Mouse (Mus musculus): ENCODE measurements around the gene Olfr398. TPM values are rescaled to one million over a fixed set of nuclear protein-coding genes. Genes with fewer than 3 reads are reported as not detected.

The Olfr398 gene
- total RNA-seq (2015) (not detected in 2 replicates), total RNA-seq (2017) (not detected in 2 replicates)

DNA sequence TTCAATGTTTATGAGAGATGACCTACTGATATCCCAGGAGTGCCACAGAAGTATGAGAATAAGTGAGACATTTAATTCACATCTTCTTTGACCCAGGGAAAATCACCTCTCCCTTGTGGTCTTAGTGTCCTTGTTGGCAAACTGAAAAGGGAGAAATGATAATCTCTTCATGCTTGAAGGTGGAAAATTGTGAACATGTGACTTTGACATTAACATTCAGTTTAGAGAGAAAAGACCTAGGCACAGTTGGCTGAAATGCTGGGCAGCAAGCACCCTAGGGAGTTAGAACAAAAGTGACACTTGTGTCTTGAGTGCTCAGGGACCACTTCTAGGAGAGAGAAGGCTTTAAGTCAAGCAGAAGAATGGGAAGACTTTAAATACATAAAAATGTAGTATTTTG lies at the start of gene Olfr398:
Gene Olfr398 (minus strand): TSS at position 101 of the 400 bp plus-strand sequence.
- no peak for ATAC-seq (ENCODE audit: poor library complexity, severe bottlenecking)

DNA sequence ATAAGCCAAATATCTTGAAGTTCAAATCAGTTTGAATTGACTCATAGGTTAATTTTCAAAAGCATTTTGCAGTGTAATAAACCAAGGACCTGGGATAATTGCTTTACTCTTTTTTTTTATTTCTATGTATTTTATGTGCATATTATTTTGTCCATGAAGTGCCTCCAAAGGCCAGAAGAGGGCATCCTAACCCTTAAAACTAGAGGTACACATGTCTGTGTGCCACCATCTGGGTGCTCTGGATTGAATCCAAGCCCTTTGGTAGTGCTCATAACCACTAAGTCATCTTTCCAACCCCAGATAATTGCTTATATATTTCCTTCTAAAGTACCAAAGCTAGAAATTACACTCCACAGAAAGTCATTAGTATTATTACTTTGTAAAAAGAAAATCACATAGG lies 2.9 kb upstream of the Olfr398 start:
- no peak for ATAC-seq (ENCODE audit: poor library complexity, severe bottlenecking)

DNA sequence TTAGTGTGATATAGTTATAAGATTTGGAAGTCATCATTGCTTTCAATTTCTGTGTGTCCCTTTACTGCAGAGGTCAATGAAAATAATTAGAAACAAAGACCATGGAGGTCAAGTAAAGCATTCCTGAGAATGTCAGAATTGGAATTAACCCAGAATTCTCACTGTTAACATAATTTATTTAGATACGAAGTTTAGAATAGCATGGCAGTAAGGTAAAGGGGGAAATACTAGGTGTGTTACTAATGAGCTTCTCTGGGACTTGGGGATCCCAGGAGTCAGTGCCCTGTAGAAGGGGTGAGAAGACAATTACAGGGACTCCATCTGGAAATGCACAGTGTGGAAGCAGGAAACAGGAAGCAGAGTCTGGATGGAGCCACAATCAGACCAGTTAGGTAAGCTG lies 29.7 kb downstream of the Olfr398 start, which contains the start of gene Olfr397:
Gene Olfr397 (plus strand): TSS at position 301 of the 400 bp plus-strand sequence.
- no peak for ATAC-seq (ENCODE audit: poor library complexity, severe bottlenecking)

DNA sequence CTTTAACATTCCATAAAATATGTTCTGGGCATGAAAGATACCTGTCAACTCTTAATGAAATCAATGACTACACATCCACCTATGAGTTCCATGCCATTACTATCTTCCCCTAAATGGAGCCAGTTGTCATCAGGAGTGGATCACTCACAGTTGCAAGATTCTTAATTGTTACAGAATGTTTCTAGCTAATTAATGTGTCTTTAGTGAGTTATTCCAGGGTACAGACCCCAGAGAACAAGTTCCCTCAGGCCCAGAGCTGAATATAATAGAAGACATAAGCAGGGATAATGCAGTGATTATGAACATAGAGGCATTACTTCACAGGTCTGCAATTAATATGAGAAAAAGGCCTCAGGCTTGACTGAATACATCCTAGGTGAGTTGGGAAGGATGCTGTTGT lies 53.8 kb downstream of the Olfr398 start, which contains the start of gene Olfr23:
Gene Olfr23 (plus strand): TSS at position 301 of the 400 bp plus-strand sequence.
- no peak for ATAC-seq (ENCODE audit: poor library complexity, severe bottlenecking)

Other genes with a start within 250 kb of the Olfr398 start
- gene Olfr389, start 209.7 kb downstream of the Olfr398 start, total RNA-seq (2015): not detected in 2 replicates
- gene Olfr389, start 209.7 kb downstream of the Olfr398 start, total RNA-seq (2017): not detected in 2 replicates
- not detected in 2 replicates for gene Olfr390, start 207.4 kb downstream of the Olfr398 start, total RNA-seq (2015)
- gene Olfr390, start 207.4 kb downstream of the Olfr398 start, total RNA-seq (2017): 0.04 TPM in 1 of 2 replicates, not detected in the other
- not detected in 2 replicates for gene Olfr391-ps, start 187.4 kb downstream of the Olfr398 start, total RNA-seq (2015)
- not detected in 2 replicates for gene Olfr391-ps, start 187.4 kb downstream of the Olfr398 start, total RNA-seq (2017)
- gene Olfr392, start 173.4 kb downstream of the Olfr398 start, total RNA-seq (2015): 0.04 TPM in 1 of 2 replicates, not detected in the other
- gene Olfr392, start 173.4 kb downstream of the Olfr398 start, total RNA-seq (2017): not detected in 2 replicates
- gene Olfr393, start 139.0 kb downstream of the Olfr398 start, total RNA-seq (2015): not detected in 2 replicates
- gene Olfr393, start 139.0 kb downstream of the Olfr398 start, total RNA-seq (2017): not detected in 2 replicates
- not detected in 2 replicates for gene Olfr394, start 99.6 kb downstream of the Olfr398 start, total RNA-seq (2015)
- not detected in 2 replicates for gene Olfr394, start 99.6 kb downstream of the Olfr398 start, total RNA-seq (2017)
- gene Olfr395, start 81.1 kb downstream of the Olfr398 start, total RNA-seq (2015): not detected in 2 replicates
- not detected in 2 replicates for gene Olfr395, start 81.1 kb downstream of the Olfr398 start, total RNA-seq (2017)
- gene Olfr23, start 53.7 kb downstream of the Olfr398 start, total RNA-seq (2015): not detected in 2 replicates
- gene Olfr23, start 53.7 kb downstream of the Olfr398 start, total RNA-seq (2017): not detected in 2 replicates
- not detected in 2 replicates for gene Olfr397, start 29.6 kb downstream of the Olfr398 start, total RNA-seq (2015)
- gene Olfr397, start 29.6 kb downstream of the Olfr398 start, total RNA-seq (2017): not detected in 2 replicates
- not detected in 2 replicates for gene Olfr139, start 66.1 kb upstream of the Olfr398 start, total RNA-seq (2015)
- not detected in 2 replicates for gene Olfr139, start 66.1 kb upstream of the Olfr398 start, total RNA-seq (2017)
- gene Olfr399, start 66.2 kb upstream of the Olfr398 start, total RNA-seq (2015): not detected in 2 replicates
- gene Olfr399, start 66.2 kb upstream of the Olfr398 start, total RNA-seq (2017): not detected in 2 replicates
- not detected in 2 replicates for gene Zfp616, start 79.5 kb upstream of the Olfr398 start, total RNA-seq (2015)
- gene Zfp616, start 79.5 kb upstream of the Olfr398 start, total RNA-seq (2017): not detected in 2 replicates
- not detected in 2 replicates for gene Olfr401, start 123.3 kb upstream of the Olfr398 start, total RNA-seq (2015)
- gene Olfr401, start 123.3 kb upstream of the Olfr398 start, total RNA-seq (2017): not detected in 2 replicates
- not detected in 2 replicates for gene Olfr402, start 163.1 kb upstream of the Olfr398 start, total RNA-seq (2015)
- not detected in 2 replicates for gene Olfr402, start 163.1 kb upstream of the Olfr398 start, total RNA-seq (2017)
- gene Olfr403, start 195.8 kb upstream of the Olfr398 start, total RNA-seq (2015): not detected in 2 replicates
- gene Olfr403, start 195.8 kb upstream of the Olfr398 start, total RNA-seq (2017): not detected in 2 replicates
- not detected in 2 replicates for gene Olfr43, start 221.0 kb upstream of the Olfr398 start, total RNA-seq (2015)
- gene Olfr43, start 221.0 kb upstream of the Olfr398 start, total RNA-seq (2017): not detected in 2 replicates

All from megakaryocyte, adult 5-6 weeks (primary cell).